Mouse (Mus musculus) heart, embryonic 14.5 days (tissue): ENCODE data around the gene Slc7a14. TPM values are rescaled to one million over a fixed set of nuclear protein-coding genes. Genes with fewer than 3 reads are reported as not detected.
"Not testable (repeated sequence)": the region's sequence is repeated elsewhere in the genome, so short reads cannot be mapped to it uniquely, and the experiment has no call there.

Experiments used
- ATAC-seq: fragments of 200-750 bp; cut with Nextera tagmentation; 2 replicates; pipeline ENCODE4 v1.8.0; 2017; ENCODE audit warnings: low read depth, moderate TSS enrichment; ENCODE audit not compliant: insufficient number of reproducible peaks, insufficient read depth, low FRiP score
- H3K27ac ChIP-seq, 2 experiments: fragments of 200-500 bp in 1 of 2; fragments of 300-500 bp in 1 of 2; sonication (generic) in 1 of 2; replicated peaks in 1 of 2; 2 replicates each; pipeline ENCODE4 v1.5.1; 2012 to 2014; ENCODE audit warnings: low read depth in 2 of 2, low read length in 2 of 2, control low read depth in 1 of 2, mild to moderate bottlenecking in 1 of 2, mixed read lengths in 1 of 2; ENCODE audit not compliant: control insufficient read depth in 1 of 2, insufficient read depth in 1 of 2
- H3K27me3 ChIP-seq: fragments of 300-500 bp; sonication (generic); 2 replicates; pipeline ENCODE4 v1.6.1; 2014; ENCODE audit warnings: mild to moderate bottlenecking, low read length, control low read depth; ENCODE audit not compliant: control insufficient read depth, insufficient read depth
- H3K36me3 ChIP-seq: fragments of 300-500 bp; sonication (generic); 2 replicates; pipeline ENCODE4 v1.6.1; 2014; ENCODE audit warnings: mild to moderate bottlenecking, control low read depth, low read length, mixed read lengths; ENCODE audit not compliant: control insufficient read depth, insufficient read depth
- H3K4me1 ChIP-seq, 2 experiments: fragments of 200-500 bp in 1 of 2; fragments of 300-500 bp in 1 of 2; sonication (generic) in 1 of 2; 2 replicates each; pipeline ENCODE4 v1.6.1; 2012 to 2014; ENCODE audit warnings: low read length in 2 of 2, control low read depth in 1 of 2, mixed read lengths in 1 of 2; ENCODE audit not compliant: control insufficient read depth in 2 of 2, insufficient read depth in 2 of 2
- H3K4me2 ChIP-seq: fragments of 300-500 bp; sonication (generic); 2 replicates; pipeline ENCODE4 v1.6.1; 2014; ENCODE audit warnings: mild to moderate bottlenecking, low read length
- H3K4me3 ChIP-seq, 2 experiments: fragments of 200-500 bp in 1 of 2; fragments of 300-500 bp in 1 of 2; sonication (generic) in 1 of 2; 2 replicates each; pipeline ENCODE4 v1.5.1; 2012 to 2014; ENCODE audit warnings: low read length in 2 of 2, mild to moderate bottlenecking in 2 of 2, control low read depth in 1 of 2, low read depth in 1 of 2, moderate library complexity in 1 of 2; ENCODE audit not compliant: control insufficient read depth in 1 of 2, insufficient read depth in 1 of 2
- H3K9ac ChIP-seq: fragments of 300-500 bp; sonication (generic); 2 replicates; pipeline ENCODE4 v1.6.1; 2014; ENCODE audit warnings: mild to moderate bottlenecking, low read length
- H3K9me3 ChIP-seq: fragments of 300-500 bp; sonication (generic); 2 replicates; pipeline ENCODE4 v1.6.1; 2016; ENCODE audit warnings: low read length, control low read depth; ENCODE audit not compliant: control insufficient read depth
- WGBS: fragments of 180-500 bp; shearing (Covaris S2); extraction: QIAGEN DNeasy Blood & Tissue Kit; methylation state at CpG from one replicate; pipeline ENCODE4 v1.1.7; 2014; 5-methylcytosine and 5-hydroxymethylcytosine counted together
- polyA plus RNA-seq: library from polyadenylated mRNA; unstranded; fragments of >200 nt; fragmentation: Nextera tagmentation; extraction: Ambion mirVana; gene quantifications from 2 replicates; pipeline ENCODE4 v1.2.1, GENCODE M21; 2014

The Slc7a14 gene
- polyA plus RNA-seq, 1 experiment from 2014 or later: 0.66 TPM

- H3K4me1 ChIP-seq, H3K27ac ChIP-seq, H3K4me2 ChIP-seq, H3K36me3 ChIP-seq, H3K9ac ChIP-seq, ATAC-seq, H3K27me3 ChIP-seq, H3K4me3 ChIP-seq, H3K9me3 ChIP-seq: not testable (repeated sequence)
Observed at GRCm38 (mm10) chr3:31273247-31273646, 36.9 kb downstream of the Slc7a14 start.

GRCm38 (mm10) chr3:31272635-31273034, 37.5 kb downstream of the Slc7a14 start:
- Histone ChIP-seq H3K36me3 (no peaks in the 10 kb centered on the region), H3K27me3 (no peaks in the 10 kb centered on the region), H3K4me1 (no peaks in the 10 kb centered on the region), H3K27ac (no peak overlapping the region), H3K9ac (no peak overlapping the region), H3K4me2 (no peak overlapping the region), H3K9me3 (no peaks in the 10 kb centered on the region), H3K4me3 (no peak overlapping the region)
- WGBS: 72% methylated on average over 2 of the region's 2 CpGs
- no peak for ATAC-seq

GRCm38 (mm10) chr3:31269551-31270317, 40.4 kb downstream of the Slc7a14 start:
- H3K9ac ChIP-seq: no peak overlapping the region
- H3K36me3 ChIP-seq: no peaks in the 10 kb centered on the region
- H3K27me3 ChIP-seq: no peaks in the 10 kb centered on the region
- no peak overlapping the region for H3K4me2 ChIP-seq
- H3K4me1 ChIP-seq: peaks cover 0 to 3% of the 10 kb centered on the region in 2 experiments; a peak in 1 of 4 replicates
- ATAC-seq: no peak
- no peak overlapping the region for H3K27ac ChIP-seq
- WGBS: 78% methylated on average over 4 of the region's 4 CpGs
- no peak overlapping the region for H3K4me3 ChIP-seq
- no peaks in the 10 kb centered on the region for H3K9me3 ChIP-seq

- 63% methylated on average over 2 of the region's 2 CpGs for WGBS
- Histone ChIP-seq H3K4me2 (no peak overlapping the region), H3K9ac (no peak overlapping the region), H3K36me3 (no peaks in the 10 kb centered on the region), H3K27ac (no peak overlapping the region), H3K27me3 (no peaks in the 10 kb centered on the region), H3K4me3 (no peak overlapping the region), H3K4me1 (peaks cover 2 to 3% of the 10 kb centered on the region in 2 experiments; a peak in 2 of 4 replicates), H3K9me3 (no peaks in the 10 kb centered on the region)
- no peak for ATAC-seq
Observed at GRCm38 (mm10) chr3:31267921-31268320, 42.3 kb downstream of the Slc7a14 start.

- H3K4me1 ChIP-seq: peaks cover 2 to 3% of the 10 kb centered on the region in 2 experiments; a peak in 2 of 4 replicates
- no peaks in the 10 kb centered on the region for H3K9me3 ChIP-seq
- H3K36me3 ChIP-seq: no peaks in the 10 kb centered on the region
- WGBS: 82% methylated on average over 7 of the region's 7 CpGs
- H3K4me2 ChIP-seq: no peak overlapping the region
- no peak for ATAC-seq
- no peaks in the 10 kb centered on the region for H3K27me3 ChIP-seq
- no peak overlapping the region for H3K27ac ChIP-seq
- H3K9ac ChIP-seq: no peak overlapping the region
- H3K4me3 ChIP-seq: no peak overlapping the region
Observed at GRCm38 (mm10) chr3:31266941-31267340, 43.2 kb downstream of the Slc7a14 start.

GRCm38 (mm10) chr3:31263535-31263934, 46.6 kb downstream of the Slc7a14 start:
- Histone ChIP-seq H3K4me3 (no peak overlapping the region), H3K36me3 (no peaks in the 10 kb centered on the region), H3K9ac (no peak overlapping the region), H3K27ac (no peak overlapping the region), H3K4me2 (no peak overlapping the region), H3K4me1 (peaks cover 12 to 16% of the 10 kb centered on the region in 2 experiments; a peak in 3 of 4 replicates), H3K9me3 (no peaks in the 10 kb centered on the region), H3K27me3 (no peaks in the 10 kb centered on the region)
- 61% methylated on average over 3 of the region's 3 CpGs for WGBS
- no peak for ATAC-seq

- H3K4me3 ChIP-seq: no peak overlapping the region
- ATAC-seq: no peak
- H3K4me1 ChIP-seq: peaks cover 12 to 16% of the 10 kb centered on the region in 2 experiments; a peak in 3 of 4 replicates
- no peaks in the 10 kb centered on the region for H3K27me3 ChIP-seq
- H3K36me3 ChIP-seq: no peaks in the 10 kb centered on the region
- H3K4me2 ChIP-seq: no peak overlapping the region
- H3K9ac ChIP-seq: no peak overlapping the region
- 65% methylated on average over 7 of the region's 7 CpGs for WGBS
- no peak overlapping the region for H3K27ac ChIP-seq
- no peaks in the 10 kb centered on the region for H3K9me3 ChIP-seq
Observed at GRCm38 (mm10) chr3:31261418-31262014, 48.7 kb downstream of the Slc7a14 start.
